Mouse (Mus musculus): ENCODE measurements around the gene Bbs7. TPM values are rescaled to one million over a fixed set of nuclear protein-coding genes. Genes with fewer than 3 reads are reported as not detected.

Bbs7 gene
- polyA plus RNA-seq, 1 experiment from 2014 or later = 13.8 TPM

- Histone ChIP-seq H3K9me3 (ENCODE audit: control insufficient read depth, low read depth, low read length) (no peaks in the 10 kb centered on the region), H3K27ac (ENCODE audit: low read length) (no peak overlapping the region), H3K4me2 (replicated peaks; ENCODE audit: low read depth, low read length) (no peak overlapping the region), H3K36me3 (ENCODE audit: control insufficient read depth, insufficient read depth, low read length) (no peaks in the 10 kb centered on the region), H3K4me1 (ENCODE audit: control insufficient read depth, insufficient read depth, low read length) (peaks cover 11% of the 10 kb centered on the region; the same call in 1 of the 2 replicates), H3K4me3 (ENCODE audit: low read depth, low read length) (no peak overlapping the region), H3K9ac (replicated peaks; ENCODE audit: low read depth, low read length) (no peak overlapping the region), H3K27me3 (ENCODE audit: control insufficient read depth, insufficient read depth, low read length) (no peaks in the 10 kb centered on the region)
- no peak for ATAC-seq (ENCODE audit: insufficient number of reproducible peaks, insufficient read depth, low FRiP score, low read depth)
- 84% methylated on average over 6 of the region's 6 CpGs for WGBS
These were observed 82.9 kb downstream of the Bbs7 start for GRCm38 (mm10) chr3:36530345-36530744.

GRCm38 (mm10) chr3:36524466-36524865 is 88.8 kb downstream of the Bbs7 start:
- Histone ChIP-seq H3K4me2 (replicated peaks; ENCODE audit: low read depth, low read length) (no peak overlapping the region), H3K4me3 (ENCODE audit: low read depth, low read length) (no peak overlapping the region), H3K4me1 (ENCODE audit: control insufficient read depth, insufficient read depth, low read length) (0 out of 2 replicates have a peak, but pooled peaks cover 5% of the 10 kb centered on the region), H3K36me3 (ENCODE audit: control insufficient read depth, insufficient read depth, low read length) (no peaks in the 10 kb centered on the region), H3K9me3 (ENCODE audit: control insufficient read depth, low read depth, low read length) (no peaks in the 10 kb centered on the region), H3K9ac (replicated peaks; ENCODE audit: low read depth, low read length) (no peak overlapping the region), H3K27me3 (ENCODE audit: control insufficient read depth, insufficient read depth, low read length) (peaks cover 7% of the 10 kb centered on the region; the same call in 1 of the 2 replicates), H3K27ac (ENCODE audit: low read length) (no peak overlapping the region)
- WGBS = 76% methylated on average over 3 of the region's 3 CpGs
- ATAC-seq (ENCODE audit: insufficient number of reproducible peaks, insufficient read depth, low FRiP score, low read depth) = no peak

Other genes with a start within 250 kb of the Bbs7 start
- 315 and 335 TPM in 2 replicates for gene Anxa5, start 137.6 kb downstream of the Bbs7 start, polyA plus RNA-seq (2014; fragmentation: Nextera tagmentation; extraction: Ambion mirVana)
- 2.0 and 2.1 TPM in 2 replicates for gene 1810062G17Rik, start 137.5 kb downstream of the Bbs7 start, polyA plus RNA-seq (2014; fragmentation: Nextera tagmentation; extraction: Ambion mirVana)
- gene Gm11549, start 91.7 kb downstream of the Bbs7 start, polyA plus RNA-seq (2014; fragmentation: Nextera tagmentation; extraction: Ambion mirVana) = 0.28 and 0.30 TPM in 2 replicates
- gene Exosc9, start 60.9 kb downstream of the Bbs7 start, polyA plus RNA-seq (2014; fragmentation: Nextera tagmentation; extraction: Ambion mirVana) = 55.8 and 60.5 TPM in 2 replicates
- 196 and 200 TPM in 2 replicates for gene Ccna2, start 41.3 kb downstream of the Bbs7 start, polyA plus RNA-seq (2014; fragmentation: Nextera tagmentation; extraction: Ambion mirVana)
- gene Trpc3, start 76.7 kb upstream of the Bbs7 start, polyA plus RNA-seq (2014; fragmentation: Nextera tagmentation; extraction: Ambion mirVana) = 6.7 and 8.6 TPM in 2 replicates
- 65.8 and 68.4 TPM in 2 replicates for gene 4932438A13Rik, start 249.6 kb upstream of the Bbs7 start, polyA plus RNA-seq (2014; fragmentation: Nextera tagmentation; extraction: Ambion mirVana)